Mouse (Mus musculus) midbrain, embryonic 10.5 days (tissue): ENCODE measurements at regions not wholly inside any gene's neighbourhood (a gene's known extent, or its start where the extent isn't known, plus 50 kb on each side); places are given as distances from the start of the nearest gene placed in this dataset.
"Not testable (repeated sequence)": the region's sequence is repeated elsewhere in the genome, so short reads cannot be mapped to it uniquely, and the experiment has no call there.

Experiments
- DNase-seq: peaks from one replicate; pipeline ENCODE4 v3.0.0-alpha.2; 2017; ENCODE audit warnings: low spot score
- H3K27ac ChIP-seq: fragments of 300-500 bp; sonication (generic); replicated peaks from 2 replicates; pipeline ENCODE4 v1.5.1; 2016; ENCODE audit warnings: mild to moderate bottlenecking
- H3K27me3 ChIP-seq: fragments of 300-500 bp; sonication (generic); 2 replicates; pipeline ENCODE4 v1.6.1; 2016; ENCODE audit warnings: low read depth, mild to moderate bottlenecking; ENCODE audit not compliant: poor library complexity, severe bottlenecking
- H3K36me3 ChIP-seq: fragments of 300-500 bp; sonication (generic); 2 replicates; pipeline ENCODE4 v1.6.1; 2016; ENCODE audit warnings: mild to moderate bottlenecking, moderate library complexity
- H3K4me1 ChIP-seq: fragments of 300-500 bp; sonication (generic); 2 replicates; pipeline ENCODE4 v1.6.1; 2016
- H3K4me3 ChIP-seq: fragments of 300-500 bp; sonication (generic); 2 replicates; pipeline ENCODE4 v1.5.1; 2016; ENCODE audit warnings: mild to moderate bottlenecking, moderate library complexity
- H3K9me3 ChIP-seq: fragments of 300-500 bp; sonication (generic); replicated peaks from 2 replicates; pipeline ENCODE4 v1.6.1; 2016; ENCODE audit warnings: mild to moderate bottlenecking
- WGBS: fragments of 180-500 bp; shearing (Covaris S2); methylation state at CpG from one replicate; pipeline ENCODE4 v1.1.7; 2016; 5-methylcytosine and 5-hydroxymethylcytosine counted together

DNA sequence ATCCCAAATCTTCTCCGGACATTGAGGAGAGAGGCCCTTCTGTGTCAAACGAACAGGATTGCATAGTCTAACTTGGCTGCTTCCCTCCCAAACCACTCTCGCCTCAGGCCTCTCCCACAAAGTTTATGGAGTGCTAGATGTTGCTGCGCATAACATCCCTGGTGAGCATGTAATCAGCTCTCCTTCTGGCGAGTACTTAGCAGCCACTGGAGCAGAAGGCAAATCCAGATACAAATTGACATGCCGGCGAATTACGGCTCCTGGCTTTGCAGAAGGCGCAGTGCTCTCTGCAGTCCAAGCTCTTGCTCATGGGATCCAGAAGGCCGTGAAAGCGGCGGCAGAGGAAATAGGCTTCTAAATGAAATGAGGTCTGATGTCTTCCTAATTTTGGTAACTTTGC, 338.2 kb upstream of the Gm6657 start:
- H3K9me3 ChIP-seq = no peaks in the 10 kb centered on the region
- DNase-seq = no peak
- no peak overlapping the region for H3K4me3 ChIP-seq
- peaks cover 40% of the 10 kb centered on the region for H3K4me1 ChIP-seq
- no peaks in the 10 kb centered on the region for H3K27me3 ChIP-seq
- no peaks in the 10 kb centered on the region for H3K36me3 ChIP-seq
- WGBS = 77% methylated on average over 12 of the region's 12 CpGs
- H3K27ac ChIP-seq = 0 out of 2 replicates have a peak overlapping the region, but pooled peaks have one; percentile 34

DNA sequence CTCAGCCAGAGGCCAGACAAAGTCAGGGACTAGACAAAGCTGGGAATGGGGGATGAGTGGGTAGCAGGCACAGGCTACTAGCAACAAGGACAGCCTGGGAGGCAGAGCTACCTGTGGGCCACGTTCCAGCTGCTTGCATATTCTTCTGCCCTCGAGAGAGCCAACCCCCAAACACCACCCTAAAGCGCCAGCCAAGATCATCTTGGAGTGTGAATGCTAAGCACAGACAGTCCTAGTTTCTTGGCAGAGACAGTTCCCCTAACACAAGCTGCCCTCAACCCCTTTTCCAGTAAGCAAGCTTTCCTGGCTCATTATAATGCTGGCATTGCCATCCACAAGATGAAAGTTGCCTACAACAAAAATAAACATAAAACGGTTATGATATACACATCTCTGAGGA, 336.8 kb upstream of the Gm6657 start:
- H3K36me3 ChIP-seq = no peaks in the 10 kb centered on the region
- H3K27ac ChIP-seq = no peak overlapping the region
- peaks cover 29% of the 10 kb centered on the region for H3K4me1 ChIP-seq
- H3K4me3 ChIP-seq = no peak overlapping the region
- 72% methylated on average over 4 of the region's 4 CpGs for WGBS
- no peaks in the 10 kb centered on the region for H3K27me3 ChIP-seq
- DNase-seq = no peak
- no peaks in the 10 kb centered on the region for H3K9me3 ChIP-seq

DNA sequence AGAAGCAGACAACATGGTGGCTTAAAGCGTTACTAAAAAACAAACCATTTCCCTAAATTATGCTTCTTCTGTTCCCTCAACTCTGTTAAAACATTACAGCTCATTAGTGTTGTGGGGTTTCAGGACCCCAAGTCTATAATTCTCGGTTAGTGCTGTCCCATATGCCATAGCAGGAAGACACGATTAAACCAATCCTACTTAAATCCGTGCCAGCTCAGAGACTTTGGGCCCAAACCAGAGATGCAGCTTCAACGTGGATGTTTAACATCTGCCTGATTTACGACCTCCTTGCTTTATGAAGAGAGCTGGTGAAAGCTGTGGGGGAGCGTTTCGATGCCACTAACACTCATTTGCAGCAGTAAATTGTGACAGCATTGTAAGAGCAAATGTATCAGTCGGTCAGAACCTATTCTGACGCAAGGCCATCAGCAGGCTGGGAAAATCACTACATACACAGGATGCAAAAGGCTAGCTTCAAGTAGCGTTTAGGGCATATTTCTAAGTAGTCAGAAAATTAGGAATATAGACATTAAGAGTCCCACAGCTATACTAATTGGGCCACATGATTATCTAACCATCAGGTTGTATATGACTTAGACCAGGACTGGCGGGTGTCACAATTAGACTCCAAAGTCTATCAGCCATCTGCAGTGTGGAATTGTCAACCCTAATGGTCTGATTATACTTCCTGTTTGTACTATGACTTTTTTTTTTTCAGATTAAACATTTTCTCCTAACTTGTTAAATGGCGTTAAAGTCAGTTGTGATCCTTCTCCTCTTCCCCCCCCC, 333.1 kb upstream of the Gm6657 start:
- no peak overlapping the region for H3K27ac ChIP-seq
- 89% methylated on average over 13 of the region's 13 CpGs for WGBS
- H3K36me3 ChIP-seq = no peaks in the 10 kb centered on the region
- H3K4me1 ChIP-seq = peaks cover under 1% of the 10 kb centered on the region
- no peak overlapping the region for H3K4me3 ChIP-seq
- DNase-seq = no peak
- H3K27me3 ChIP-seq = no peaks in the 10 kb centered on the region
- no peaks in the 10 kb centered on the region for H3K9me3 ChIP-seq

DNA sequence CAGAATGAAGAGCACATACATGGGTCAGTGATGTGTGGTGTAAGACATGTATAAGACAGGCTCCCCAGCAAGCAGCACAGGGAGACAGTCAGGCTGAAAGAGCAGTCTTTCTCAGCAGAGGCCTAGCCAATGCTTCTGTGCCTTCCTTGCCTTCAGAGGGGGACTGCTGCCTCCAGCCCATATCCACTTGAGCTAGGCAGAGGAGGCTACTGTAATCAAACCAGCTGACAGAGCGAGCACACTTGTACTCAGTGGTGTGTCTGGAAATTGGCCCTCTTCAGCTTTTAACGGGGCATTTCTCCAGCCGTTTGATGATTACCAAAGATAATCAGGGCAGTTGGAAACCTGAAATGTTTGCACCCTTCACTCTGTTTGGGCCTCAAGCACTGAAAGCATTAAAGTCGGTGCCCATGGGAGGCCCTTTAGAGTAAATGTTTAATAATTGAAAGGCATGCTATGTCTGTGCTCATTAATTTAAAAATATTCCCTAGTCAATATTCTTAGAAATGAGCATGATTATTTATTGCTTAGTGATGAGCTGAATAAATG, 326.0 kb upstream of the Gm6657 start:
- no peak overlapping the region for H3K27ac ChIP-seq
- DNase-seq = no peak
- H3K36me3 ChIP-seq = no peaks in the 10 kb centered on the region
- no peaks in the 10 kb centered on the region for H3K9me3 ChIP-seq
- 88% methylated on average over 4 of the region's 4 CpGs for WGBS
- no peaks in the 10 kb centered on the region for H3K27me3 ChIP-seq
- no peaks in the 10 kb centered on the region for H3K4me1 ChIP-seq
- H3K4me3 ChIP-seq = no peak overlapping the region

GRCm38 (mm10) chr12:77869296-77869695, 324.7 kb upstream of the Gm6657 start:
- no peaks in the 10 kb centered on the region for H3K27me3 ChIP-seq

DNA sequence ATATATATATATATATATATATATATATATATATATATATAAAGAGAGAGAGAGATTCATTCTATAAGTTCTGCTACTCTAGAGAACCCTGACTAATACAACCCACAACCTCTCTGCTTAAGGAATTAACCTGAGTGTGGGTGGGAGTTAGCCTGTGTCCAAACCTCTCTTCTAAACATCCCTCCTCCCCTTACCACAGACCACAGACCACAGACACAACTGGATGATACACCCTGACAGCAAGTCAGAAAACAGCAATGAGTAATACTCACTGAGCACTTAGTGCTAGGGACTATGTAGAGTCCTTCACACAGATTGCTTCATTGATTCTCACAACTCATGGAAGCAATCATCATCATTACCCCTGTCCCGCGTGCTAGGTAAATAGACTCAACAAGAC, 306.7 kb upstream of the Gm6657 start:
- Histone ChIP-seq H3K27me3 (no peaks in the 10 kb centered on the region), H3K27ac (no peak overlapping the region), H3K4me3 (no peak overlapping the region), H3K9me3 (no peaks in the 10 kb centered on the region), H3K4me1 (no peaks in the 10 kb centered on the region), H3K36me3 (no peaks in the 10 kb centered on the region)
- DNase-seq = no peak
- 97% methylated on average over 2 of the region's 2 CpGs for WGBS

More at GRCm38 (mm10) chr12:77869296-77869695, 324.7 kb upstream of the Gm6657 start:
- H3K9me3 ChIP-seq = no peaks in the 10 kb centered on the region
- DNase-seq = no peak
- H3K4me3 ChIP-seq = no peak overlapping the region
- no peaks in the 10 kb centered on the region for H3K36me3 ChIP-seq
- H3K4me1 ChIP-seq = no peaks in the 10 kb centered on the region
- 86% methylated on average over 3 of the region's 3 CpGs for WGBS
- H3K27ac ChIP-seq = no peak overlapping the region

GRCm38 (mm10) chr12:77891452-77891851, 302.6 kb upstream of the Gm6657 start:
- H3K27ac ChIP-seq = no peak overlapping the region
- WGBS = 91% methylated on average over 6 of the region's 6 CpGs

DNA sequence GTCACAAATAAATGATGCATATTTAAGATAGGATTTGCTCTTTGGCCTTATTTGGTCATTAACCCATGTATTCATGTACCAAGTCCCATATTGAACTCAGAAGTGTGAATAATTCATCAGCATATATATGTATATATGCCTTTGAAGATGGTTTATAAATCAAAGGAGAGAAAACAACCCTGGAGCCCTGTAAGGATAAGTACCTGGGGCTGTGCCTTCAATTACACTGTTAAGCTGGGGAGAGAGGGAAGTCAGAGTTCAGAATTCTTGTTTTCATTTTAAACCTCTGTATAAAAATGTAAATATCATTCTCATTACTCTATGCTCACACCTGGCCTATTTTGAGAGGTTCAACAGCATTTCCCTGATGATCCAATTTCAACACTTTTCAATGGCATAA, 299.8 kb upstream of the Gm6657 start:
- no peak overlapping the region for H3K4me3 ChIP-seq
- no peak for DNase-seq
- H3K9me3 ChIP-seq = no peaks in the 10 kb centered on the region
- no peaks in the 10 kb centered on the region for H3K36me3 ChIP-seq
- H3K27ac ChIP-seq = no peak overlapping the region
- 0 out of 2 replicates have a peak, but pooled peaks cover 7% of the 10 kb centered on the region for H3K4me1 ChIP-seq
- peaks cover 38% of the 10 kb centered on the region; the same call in 1 of the 2 replicates for H3K27me3 ChIP-seq

More at GRCm38 (mm10) chr12:77891452-77891851, 302.6 kb upstream of the Gm6657 start:
- Histone ChIP-seq H3K36me3 (no peaks in the 10 kb centered on the region), H3K9me3 (no peaks in the 10 kb centered on the region), H3K4me3 (no peak overlapping the region), H3K4me1 (0 out of 2 replicates have a peak, but pooled peaks cover 7% of the 10 kb centered on the region), H3K27me3 (peaks cover 10% of the 10 kb centered on the region; the same call in 1 of the 2 replicates)
- no peak for DNase-seq

DNA sequence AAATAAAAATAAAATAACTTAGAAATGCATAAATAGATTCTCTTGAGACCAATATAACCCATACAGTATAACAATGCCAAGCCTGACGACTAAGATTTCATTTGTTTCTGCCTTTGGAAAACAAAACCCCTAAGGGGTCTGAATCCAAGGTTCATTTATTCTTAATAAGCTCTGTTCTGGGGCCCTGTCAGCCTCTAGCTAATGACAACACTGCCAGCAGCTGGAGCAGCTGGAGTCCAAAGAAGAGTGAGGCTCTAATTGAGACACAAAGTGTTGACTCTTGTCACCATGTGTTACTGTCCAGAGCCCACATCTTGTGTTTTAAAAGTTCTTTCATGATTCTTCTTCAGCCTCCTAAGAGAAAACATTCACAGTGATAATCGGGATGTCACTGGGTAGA, 298.5 kb upstream of the Gm6657 start:
- no peaks in the 10 kb centered on the region for H3K9me3 ChIP-seq
- no peak for DNase-seq
- no peaks in the 10 kb centered on the region for H3K36me3 ChIP-seq
- H3K27ac ChIP-seq = no peak overlapping the region
- H3K4me3 ChIP-seq = no peak overlapping the region
- H3K27me3 ChIP-seq = peaks cover 41% of the 10 kb centered on the region; the same call in 1 of the 2 replicates
- H3K4me1 ChIP-seq = 0 out of 2 replicates have a peak, but pooled peaks cover 7% of the 10 kb centered on the region
- 74% methylated on average over 2 of the region's 2 CpGs for WGBS

GRCm38 (mm10) chr12:77898974-77899373, 295.1 kb upstream of the Gm6657 start:
- not testable (repeated sequence) for H3K9me3 ChIP-seq, H3K27ac ChIP-seq, H3K36me3 ChIP-seq, DNase-seq, H3K4me3 ChIP-seq
- Histone ChIP-seq H3K27me3 (peaks cover 57% of the 10 kb centered on the region; the same call in 1 of the 2 replicates), H3K4me1 (peaks cover 21% of the 10 kb centered on the region)
- WGBS = 84% methylated on average over 2 of the region's 2 CpGs

DNA sequence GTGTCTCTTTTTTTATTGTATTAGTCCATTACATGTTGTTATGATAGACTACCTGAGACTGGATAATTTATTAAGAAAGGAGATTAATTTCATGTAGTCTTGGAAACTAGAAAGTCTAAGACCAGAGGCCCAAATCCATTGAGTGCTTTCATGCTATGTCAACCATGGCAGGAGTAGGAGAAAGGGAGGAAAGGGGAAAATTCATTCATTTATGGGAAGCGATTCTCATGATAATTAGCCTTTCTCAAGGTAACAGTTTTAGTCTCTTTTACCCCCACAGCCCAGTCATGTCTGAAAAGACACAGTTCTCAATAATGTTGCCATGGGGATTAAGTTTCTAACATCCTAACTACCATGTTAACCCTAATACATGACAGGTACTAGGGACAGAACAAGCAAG, 292.8 kb upstream of the Gm6657 start:
- Histone ChIP-seq H3K36me3 (no peaks in the 10 kb centered on the region), H3K9me3 (no peaks in the 10 kb centered on the region), H3K4me3 (no peak overlapping the region), H3K4me1 (peaks cover 15% of the 10 kb centered on the region), H3K27ac (no peak overlapping the region), H3K27me3 (peaks cover 68% of the 10 kb centered on the region)
- DNase-seq = no peak
- WGBS = 52% methylated on average over 1 of the region's 1 CpGs

GRCm38 (mm10) chr12:77912863-77913554, 281.0 kb upstream of the Gm6657 start:
- WGBS = 11% methylated on average over 4 of the region's 4 CpGs
- Histone ChIP-seq H3K27me3 (no peaks in the 10 kb centered on the region; the same call in 1 of the 2 replicates), H3K9me3 (no peaks in the 10 kb centered on the region), H3K4me1 (peaks cover 14% of the 10 kb centered on the region), H3K27ac (peak overlapping the region; percentile 59; the same call in 1 of the 2 replicates), H3K4me3 (no peak overlapping the region), H3K36me3 (no peaks in the 10 kb centered on the region)
- DNase-seq = no peak

- DNase-seq = no peak
- no peaks in the 10 kb centered on the region for H3K36me3 ChIP-seq
- H3K4me3 ChIP-seq = no peak overlapping the region
- H3K4me1 ChIP-seq = peaks cover 13% of the 10 kb centered on the region
- WGBS = 81% methylated on average over 4 of the region's 4 CpGs
- H3K27ac ChIP-seq = no peak overlapping the region
- no peaks in the 10 kb centered on the region for H3K9me3 ChIP-seq
- no peaks in the 10 kb centered on the region for H3K27me3 ChIP-seq
These were observed 265.3 kb upstream of the Gm6657 start for GRCm38 (mm10) chr12:77928729-77929128.
